17 mouse cellular contexts compared by ENCODE assay signal in genomic region chr10:127258489-127258888, GRCm38 (mm10). TPM values are rescaled to one million over a fixed set of nuclear protein-coding genes. Genes with fewer than 3 reads are reported as not detected.
DNase-seq lines count a peak whose midpoint lies in the region; ATAC-seq and TF ChIP-seq lines count a peak whose summit lies in the region.
"Had no signal": no experiment of that assay in that cellular context is flagged by ENCODE, and none has a peak within 500 bp of the region (broad histone marks: within the 10 kb centered on the region; RNA-seq: fewer than 3 reads in every experiment).

No protein-coding gene starts in this region.

- H3K4me1 ChIP-seq in cerebellum, adult 2 months (ENCODE audit: control insufficient read depth, insufficient read depth, low read length): peaks cover 26% of the 10 kb centered on the region; the same call in 1 of the 2 replicates
- H3K4me1 ChIP-seq in midbrain, embryonic 13.5 days (replicated peaks): peaks cover 58% of the 10 kb centered on the region
- peaks cover 6% of the 10 kb centered on the region for H3K4me1 ChIP-seq in midbrain, embryonic 11.5 days (ENCODE audit: control insufficient read depth, insufficient read depth, low read length)
- peaks cover 6% of the 10 kb centered on the region; the same call in 1 of the 2 replicates for H3K4me1 ChIP-seq in liver, embryonic 11.5 days (replicated peaks; ENCODE audit: control insufficient read depth, insufficient read depth, low read length)

- TF ChIP-seq POLR2A in cerebellum, adult 2 months (IDR thresholded peaks at IDR 0.05; ENCODE audit: borderline replicate concordance, insufficient read depth, low read length): no peak

- H3K36me3 ChIP-seq in midbrain, embryonic 13.5 days: peaks cover 18% of the 10 kb centered on the region
- no peaks in the 10 kb centered on the region for H3K36me3 ChIP-seq in midbrain, embryonic 11.5 days (ENCODE audit: control insufficient read depth, insufficient read depth, low read length)
- H3K36me3 ChIP-seq in liver, embryonic 11.5 days (ENCODE audit: control insufficient read depth, insufficient read depth, low read length): no peaks in the 10 kb centered on the region

- peak overlapping the region; percentile 56; the same call in 1 of the 2 replicates for H3K9ac ChIP-seq in midbrain, embryonic 13.5 days (replicated peaks)
- H3K9ac ChIP-seq in midbrain, embryonic 11.5 days (ENCODE audit: low read length): no peak overlapping the region
- no peak overlapping the region for H3K9ac ChIP-seq in liver, embryonic 11.5 days (ENCODE audit: low read depth, low read length)

- H3K4me3 ChIP-seq in cerebellum, adult 2 months (replicated peaks; ENCODE audit: insufficient read depth, low read depth, low read length): peak overlapping the region; percentile 8
- no peak overlapping the region for H3K4me3 ChIP-seq in midbrain, embryonic 13.5 days (replicated peaks)
- H3K4me3 ChIP-seq in midbrain, embryonic 11.5 days (ENCODE audit: low read depth, low read length): no peak overlapping the region
- no peak overlapping the region for H3K4me3 ChIP-seq in liver, embryonic 11.5 days (ENCODE audit: low read depth, low read length)

- H3K27me3 ChIP-seq in cerebellum, adult 2 months (ENCODE audit: control insufficient read depth, insufficient read depth, low read length): no peaks in the 10 kb centered on the region
- no peaks in the 10 kb centered on the region; the same call in 1 of the 2 replicates for H3K27me3 ChIP-seq in midbrain, embryonic 13.5 days
- peaks cover 14% of the 10 kb centered on the region for H3K27me3 ChIP-seq in midbrain, embryonic 11.5 days (ENCODE audit: control insufficient read depth, insufficient read depth, low read length)
- peaks cover 18% of the 10 kb centered on the region for H3K27me3 ChIP-seq in liver, embryonic 11.5 days (replicated peaks; ENCODE audit: control insufficient read depth, insufficient read depth, low read length)

- no peak for ATAC-seq in midbrain, embryonic 13.5 days
- no peak for ATAC-seq in midbrain, embryonic 11.5 days (ENCODE audit: low FRiP score)
- ATAC-seq in megakaryocyte progenitor cell, adult 5-6 weeks (replicated peaks; ENCODE audit: poor library complexity): peak; percentile 30
- no peak for ATAC-seq in liver, embryonic 11.5 days (replicated peaks; ENCODE audit: low FRiP score)
- ATAC-seq: intestine, postnatal 0 days had no signal

- H3K4me2 ChIP-seq in midbrain, embryonic 13.5 days (replicated peaks): peak overlapping the region; percentile 62
- no peak overlapping the region for H3K4me2 ChIP-seq in midbrain, embryonic 11.5 days
- H3K4me2 ChIP-seq in liver, embryonic 11.5 days: no peak overlapping the region

- no peaks in the 10 kb centered on the region for H3K9me3 ChIP-seq in midbrain, embryonic 13.5 days
- no peaks in the 10 kb centered on the region for H3K9me3 ChIP-seq in midbrain, embryonic 11.5 days (ENCODE audit: control insufficient read depth, low read length)
- H3K9me3 ChIP-seq in liver, embryonic 11.5 days (ENCODE audit: control insufficient read depth, low read length): no peaks in the 10 kb centered on the region

- WGBS in cerebellum, adult 2 months: 47% methylated on average over 8 of the region's 8 CpGs
- 82% methylated on average over 8 of the region's 8 CpGs for WGBS in midbrain, embryonic 13.5 days
- WGBS in midbrain, embryonic 11.5 days: 86% methylated on average over 8 of the region's 8 CpGs
- WGBS in liver, embryonic 11.5 days: 79% methylated on average over 8 of the region's 8 CpGs

- DNase-seq in cerebellum, adult 2 months: no peak
- DNase-seq in cerebellum, postnatal 14 days: no peak
- no peak for DNase-seq in midbrain, embryonic 11.5 days (ENCODE audit: low spot score, missing footprints)
- DNase-seq in heart, adult 11 months: no peak
- DNase-seq in lung, postnatal 14 days: no peak
- DNase-seq in liver, embryonic 11.5 days (ENCODE audit: low spot score): no peak
- DNase-seq: adrenal gland, postnatal 14 days; cerebellum, postnatal 10 days; kidney, postnatal 14 days; liver; lung, adult 2 months; right cerebral cortex, adult 18-20 months; thymus, postnatal 14 days had no signal

- no peak overlapping the region for H3K27ac ChIP-seq in cerebellum, adult 2 months (ENCODE audit: insufficient read depth, low read length)
- no peak overlapping the region for H3K27ac ChIP-seq in midbrain, embryonic 13.5 days
- no peak overlapping the region for H3K27ac ChIP-seq in midbrain, embryonic 11.5 days (ENCODE audit: low read depth, low read length)
- no peak overlapping the region for H3K27ac ChIP-seq in liver, embryonic 11.5 days (ENCODE audit: low read depth, low read length)

- no peak for TF ChIP-seq CTCF in cerebellum, adult 2 months (IDR thresholded peaks at IDR 0.05; ENCODE audit: borderline replicate concordance, insufficient read depth, low read depth, low read length)

RNA-seq across cellular contexts. Expression of gene Kif5a, which starts 4.7 kb away (rescaled TPM):
- polyA plus RNA-seq in cerebellum, adult 2 months (2012; rRNA removed): 377 and 378 TPM in 2 replicates
- 73.0 and 76.7 TPM in 2 replicates for polyA plus RNA-seq in midbrain, embryonic 13.5 days (2015; fragmentation: Nextera tagmentation; extraction: Ambion mirVana)
- 26.3 and 31.1 TPM in 2 replicates for polyA plus RNA-seq in midbrain, embryonic 11.5 days (2014; fragmentation: Nextera tagmentation; extraction: Ambion mirVana)
- total RNA-seq in megakaryocyte progenitor cell, adult 5-6 weeks (2015): 0.05 and 0.25 TPM in 2 replicates
- total RNA-seq in megakaryocyte progenitor cell, adult 5-6 weeks (2017): 0.04 and 0.20 TPM in 2 replicates
- polyA plus RNA-seq in liver, embryonic 11.5 days (2014; fragmentation: Nextera tagmentation; extraction: Ambion mirVana): 1.3 and 1.4 TPM in 2 replicates
- total RNA-seq: neutrophil, adult 5-6 weeks had no signal

RNA-seq across cellular contexts. Expression of gene Dctn2, which starts 7.7 kb away (rescaled TPM):
- polyA plus RNA-seq in cerebellum, adult 2 months (2012; rRNA removed): 322 and 328 TPM in 2 replicates
- 310 TPM in 2 replicates for polyA plus RNA-seq in midbrain, embryonic 13.5 days (2015; fragmentation: Nextera tagmentation; extraction: Ambion mirVana)
- 196 and 206 TPM in 2 replicates for polyA plus RNA-seq in midbrain, embryonic 11.5 days (2014; fragmentation: Nextera tagmentation; extraction: Ambion mirVana)
- total RNA-seq in megakaryocyte progenitor cell, adult 5-6 weeks (2015): 63.6 and 66.8 TPM in 2 replicates
- 87.4 and 101 TPM in 2 replicates for total RNA-seq in megakaryocyte progenitor cell, adult 5-6 weeks (2017)
- 135 TPM in 2 replicates for polyA plus RNA-seq in liver, embryonic 11.5 days (2014; fragmentation: Nextera tagmentation; extraction: Ambion mirVana)

RNA-seq across cellular contexts. Expression of gene Mbd6, which starts 30.3 kb away (rescaled TPM):
- 47.8 and 51.8 TPM in 2 replicates for polyA plus RNA-seq in cerebellum, adult 2 months (2012; rRNA removed)
- polyA plus RNA-seq in midbrain, embryonic 13.5 days (2015; fragmentation: Nextera tagmentation; extraction: Ambion mirVana): 16.0 and 16.5 TPM in 2 replicates
- polyA plus RNA-seq in midbrain, embryonic 11.5 days (2014; fragmentation: Nextera tagmentation; extraction: Ambion mirVana): 12.3 and 16.3 TPM in 2 replicates
- total RNA-seq in megakaryocyte progenitor cell, adult 5-6 weeks (2015): 41.9 and 44.0 TPM in 2 replicates
- 4.1 and 6.8 TPM in 2 replicates for total RNA-seq in megakaryocyte progenitor cell, adult 5-6 weeks (2017)
- polyA plus RNA-seq in liver, embryonic 11.5 days (2014; fragmentation: Nextera tagmentation; extraction: Ambion mirVana): 14.2 and 19.0 TPM in 2 replicates

RNA-seq across cellular contexts. Expression of gene Pip4k2c, which starts 47.1 kb away (rescaled TPM):
- polyA plus RNA-seq in cerebellum, adult 2 months (2012; rRNA removed): 58.8 and 64.1 TPM in 2 replicates
- polyA plus RNA-seq in midbrain, embryonic 13.5 days (2015; fragmentation: Nextera tagmentation; extraction: Ambion mirVana): 16.9 and 17.3 TPM in 2 replicates
- polyA plus RNA-seq in midbrain, embryonic 11.5 days (2014; fragmentation: Nextera tagmentation; extraction: Ambion mirVana): 10.3 and 11.4 TPM in 2 replicates
- total RNA-seq in megakaryocyte progenitor cell, adult 5-6 weeks (2015): 9.7 and 11.2 TPM in 2 replicates
- 11.4 and 12.1 TPM in 2 replicates for total RNA-seq in megakaryocyte progenitor cell, adult 5-6 weeks (2017)
- 43.1 and 43.4 TPM in 2 replicates for polyA plus RNA-seq in liver, embryonic 11.5 days (2014; fragmentation: Nextera tagmentation; extraction: Ambion mirVana)

RNA-seq across cellular contexts. Expression of gene Mars, which starts 53.1 kb away (rescaled TPM):
- 81.6 and 87.4 TPM in 2 replicates for polyA plus RNA-seq in cerebellum, adult 2 months (2012; rRNA removed)
- 122 and 127 TPM in 2 replicates for polyA plus RNA-seq in midbrain, embryonic 13.5 days (2015; fragmentation: Nextera tagmentation; extraction: Ambion mirVana)
- polyA plus RNA-seq in midbrain, embryonic 11.5 days (2014; fragmentation: Nextera tagmentation; extraction: Ambion mirVana): 185 and 187 TPM in 2 replicates
- 88.3 and 93.1 TPM in 2 replicates for total RNA-seq in megakaryocyte progenitor cell, adult 5-6 weeks (2015)
- 196 and 210 TPM in 2 replicates for total RNA-seq in megakaryocyte progenitor cell, adult 5-6 weeks (2017)
- 249 and 257 TPM in 2 replicates for polyA plus RNA-seq in liver, embryonic 11.5 days (2014; fragmentation: Nextera tagmentation; extraction: Ambion mirVana)

Comparison
In these comparisons a context has a peak if more than half of its experiments do, and no peak if none do; other contexts are left out.
1. RNA of gene Kif5a, which starts 4.7 kb away (polyA plus RNA-seq): 377 to 378 TPM in cerebellum, adult 2 months, 73.0 to 76.7 TPM in midbrain, embryonic 13.5 days and 26.3 to 31.1 TPM in midbrain, embryonic 11.5 days; 1.3 to 1.4 TPM in liver, embryonic 11.5 days; every median in the first group is over 10 times any median in the second.